Mouse (Mus musculus) testis, adult 2 months (tissue): ENCODE measurements around the gene Thy1.

Experiments used
- CTCF ChIP-seq: fragments of 200-500 bp; IDR thresholded peaks from 2 replicates; pipeline ENCODE4 v1.5.1; 2012; ENCODE audit warnings: low read depth, mild to moderate bottlenecking, inconsistent platforms, low read length, moderate library complexity; ENCODE audit not compliant: control insufficient read depth, insufficient read depth, insufficient replicate concordance
- POLR2A ChIP-seq: fragments of 200-500 bp; IDR thresholded peaks from 2 replicates; pipeline ENCODE4 v1.6.1; 2012; ENCODE audit warnings: low read depth, mild to moderate bottlenecking, inconsistent platforms, low read length, moderate library complexity; ENCODE audit not compliant: control insufficient read depth

GRCm38 (mm10) chr9:44094737-44095136 lies 51.6 kb downstream of the Thy1 start:
- TF ChIP-seq CTCF (no peak), POLR2A (no peak)
